In the genomic region with DNA sequence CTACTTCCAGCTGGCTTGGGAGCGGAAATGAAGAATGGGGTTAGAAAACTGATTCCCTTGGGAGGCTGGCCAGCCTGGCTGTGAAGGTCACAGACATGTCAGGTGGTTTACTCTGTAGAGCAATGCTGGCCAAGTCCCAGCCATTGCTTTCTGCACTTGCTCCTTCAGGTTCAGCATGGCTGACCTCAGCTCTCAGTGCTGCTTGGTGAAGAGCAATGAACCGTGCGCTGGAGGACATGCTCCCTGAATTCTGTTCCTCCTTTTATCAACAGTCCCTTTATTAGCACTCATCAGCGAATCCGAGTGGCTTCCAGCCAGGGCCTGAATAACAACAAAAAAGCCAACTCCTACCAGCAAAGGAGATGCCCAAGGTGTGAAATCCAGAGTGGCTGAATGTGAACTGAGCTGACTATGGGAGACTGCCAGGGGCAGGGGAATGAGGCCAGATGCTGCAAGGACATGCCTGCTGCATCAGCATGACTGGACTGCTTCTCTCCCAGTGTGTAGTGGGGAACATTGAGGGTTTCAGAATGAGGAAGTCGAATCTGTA, we compare ENCODE assay signal across 8 mouse cellular contexts. TPM values are rescaled to one million over a fixed set of nuclear protein-coding genes. Genes with fewer than 3 reads are reported as not detected.
A peak's percentile ranks its signal among the peaks of the same experiment; 100 is the strongest.
DNase-seq lines count a peak whose midpoint lies in the region; ATAC-seq lines count a peak whose summit lies in the region.

No protein-coding gene starts in this region.

- WGBS in forebrain, embryonic 14.5 days = 50% methylated on average over 6 of the region's 6 CpGs
- WGBS in forebrain, embryonic 11.5 days = 53% methylated on average over 6 of the region's 6 CpGs
- WGBS in hindbrain, embryonic 16.5 days = 17% methylated on average over 6 of the region's 6 CpGs
- 25% methylated on average over 6 of the region's 6 CpGs for WGBS in neural tube, embryonic 12.5 days
- 71% methylated on average over 6 of the region's 6 CpGs for WGBS in limb, embryonic 10.5 days

- no peaks in the 10 kb centered on the region for H3K9me3 ChIP-seq in forebrain, embryonic 14.5 days (replicated peaks; ENCODE audit: control insufficient read depth, low read length)
- no peaks in the 10 kb centered on the region for H3K9me3 ChIP-seq in forebrain, embryonic 11.5 days (ENCODE audit: control insufficient read depth, low read length)
- no peaks in the 10 kb centered on the region; the same call in 1 of the 2 replicates for H3K9me3 ChIP-seq in hindbrain, embryonic 16.5 days (ENCODE audit: control insufficient read depth, low read length)
- H3K9me3 ChIP-seq in neural tube, embryonic 12.5 days = no peaks in the 10 kb centered on the region
- no peaks in the 10 kb centered on the region for H3K9me3 ChIP-seq in limb, embryonic 10.5 days (replicated peaks)

- no peak overlapping the region for H3K27ac ChIP-seq in forebrain, embryonic 14.5 days (ENCODE audit: low read depth, low read length)
- H3K27ac ChIP-seq in forebrain, embryonic 11.5 days (ENCODE audit: low read depth, low read length) = no peak overlapping the region
- H3K27ac ChIP-seq in hindbrain, embryonic 16.5 days (ENCODE audit: low read depth, low read length) = no peak overlapping the region
- no peak overlapping the region for H3K27ac ChIP-seq in neural tube, embryonic 12.5 days
- H3K27ac ChIP-seq in limb, embryonic 10.5 days = no peak overlapping the region

- no peaks in the 10 kb centered on the region for H3K36me3 ChIP-seq in forebrain, embryonic 14.5 days (ENCODE audit: control insufficient read depth, insufficient read depth, low read length)
- H3K36me3 ChIP-seq in forebrain, embryonic 11.5 days (ENCODE audit: control insufficient read depth, insufficient read depth, low read length) = no peaks in the 10 kb centered on the region
- no peaks in the 10 kb centered on the region for H3K36me3 ChIP-seq in hindbrain, embryonic 16.5 days (ENCODE audit: control insufficient read depth, insufficient read depth, low read length)
- H3K36me3 ChIP-seq in neural tube, embryonic 12.5 days = no peaks in the 10 kb centered on the region
- H3K36me3 ChIP-seq in limb, embryonic 10.5 days = no peaks in the 10 kb centered on the region

- H3K4me3 ChIP-seq in forebrain, embryonic 14.5 days (ENCODE audit: low read depth, low read length) = no peak overlapping the region
- no peak overlapping the region for H3K4me3 ChIP-seq in forebrain, embryonic 11.5 days (ENCODE audit: low read depth, low read length)
- no peak overlapping the region for H3K4me3 ChIP-seq in hindbrain, embryonic 16.5 days (ENCODE audit: low read length)
- H3K4me3 ChIP-seq in neural tube, embryonic 12.5 days = no peak overlapping the region
- no peak overlapping the region for H3K4me3 ChIP-seq in limb, embryonic 10.5 days

- H3K9ac ChIP-seq in forebrain, embryonic 14.5 days (ENCODE audit: low read length) = no peak overlapping the region
- no peak overlapping the region for H3K9ac ChIP-seq in forebrain, embryonic 11.5 days (ENCODE audit: low read length)
- H3K9ac ChIP-seq in hindbrain, embryonic 16.5 days (ENCODE audit: low read depth, low read length) = no peak overlapping the region
- H3K9ac ChIP-seq in neural tube, embryonic 12.5 days = no peak overlapping the region

- H3K4me2 ChIP-seq in forebrain, embryonic 14.5 days (ENCODE audit: low read length) = no peak overlapping the region
- no peak overlapping the region for H3K4me2 ChIP-seq in forebrain, embryonic 11.5 days (ENCODE audit: low read depth, low read length, severe bottlenecking)
- no peak overlapping the region for H3K4me2 ChIP-seq in hindbrain, embryonic 16.5 days (ENCODE audit: low read length)
- no peak overlapping the region for H3K4me2 ChIP-seq in neural tube, embryonic 12.5 days (replicated peaks)

- ATAC-seq in forebrain, embryonic 14.5 days = peak; percentile 62
- no peak for ATAC-seq in forebrain, embryonic 11.5 days (replicated peaks; ENCODE audit: low FRiP score)
- ATAC-seq in hindbrain, embryonic 16.5 days = peak; percentile 97
- peak; percentile 78 for ATAC-seq in neural tube, embryonic 12.5 days (ENCODE audit: low FRiP score, low read depth)

- no peaks in the 10 kb centered on the region for H3K27me3 ChIP-seq in forebrain, embryonic 14.5 days (replicated peaks; ENCODE audit: control insufficient read depth, insufficient read depth, low read length)
- H3K27me3 ChIP-seq in forebrain, embryonic 11.5 days (ENCODE audit: control insufficient read depth, insufficient read depth, low read length) = no peaks in the 10 kb centered on the region
- H3K27me3 ChIP-seq in hindbrain, embryonic 16.5 days (replicated peaks; ENCODE audit: control insufficient read depth, insufficient read depth, low read length) = no peaks in the 10 kb centered on the region
- no peaks in the 10 kb centered on the region for H3K27me3 ChIP-seq in neural tube, embryonic 12.5 days (replicated peaks)
- H3K27me3 ChIP-seq in limb, embryonic 10.5 days (ENCODE audit: low read depth, poor library complexity, severe bottlenecking) = no peaks in the 10 kb centered on the region

- DNase-seq in forebrain, embryonic 14.5 days (ENCODE audit: low spot score) = peak; percentile 35
- DNase-seq in forebrain, embryonic 11.5 days (ENCODE audit: low spot score) = no peak
- DNase-seq in adrenal gland, postnatal 25 days = peak; percentile 37
- DNase-seq in frontal cortex, postnatal 14 days (ENCODE audit: low spot score in 2 of 2) = peak; percentile 20 to 52
- DNase-seq in left cerebral cortex, postnatal 14 days (ENCODE audit: low spot score in 2 of 2) = peak; percentile 44 to 58
- DNase-seq in limb, embryonic 10.5 days (ENCODE audit: low spot score) = no peak

- intact Hi-C loops in left cerebral cortex, postnatal 14 days (cut with DNase I) = no loop called here

- H3K4me1 ChIP-seq in forebrain, embryonic 14.5 days (ENCODE audit: control insufficient read depth, insufficient read depth, low read length) = no peaks in the 10 kb centered on the region
- no peaks in the 10 kb centered on the region for H3K4me1 ChIP-seq in forebrain, embryonic 11.5 days (replicated peaks; ENCODE audit: control insufficient read depth, insufficient read depth, low read length)
- H3K4me1 ChIP-seq in hindbrain, embryonic 16.5 days (ENCODE audit: control insufficient read depth, insufficient read depth, low read depth, low read length) = no peaks in the 10 kb centered on the region
- H3K4me1 ChIP-seq in neural tube, embryonic 12.5 days = 0 out of 2 replicates have a peak, but pooled peaks cover 5% of the 10 kb centered on the region
- no peaks in the 10 kb centered on the region for H3K4me1 ChIP-seq in limb, embryonic 10.5 days

RNA-seq across cellular contexts. Expression of gene Pla2g7, which starts 10.3 kb away (rescaled TPM):
- 4.0 and 7.3 TPM in 2 replicates for polyA plus RNA-seq in forebrain, embryonic 14.5 days (2014; fragmentation: Nextera tagmentation; extraction: Ambion mirVana)
- 2.9 and 3.3 TPM in 2 replicates for polyA plus RNA-seq in forebrain, embryonic 11.5 days (2014; fragmentation: Nextera tagmentation; extraction: Ambion mirVana)
- total RNA-seq in adrenal gland, postnatal 25 days (2021) = 8.3 and 9.9 TPM in 2 replicates
- polyA plus RNA-seq in hindbrain, embryonic 16.5 days (2015; fragmentation: Nextera tagmentation; extraction: Ambion mirVana) = 148 and 226 TPM in 2 replicates
- total RNA-seq in left cerebral cortex, postnatal 14 days (2021) = 10 to 100 TPM; 60.4 to 65.9 TPM
- 16.3 and 18.8 TPM in 2 replicates for polyA plus RNA-seq in neural tube, embryonic 12.5 days (2016; fragmentation: Nextera tagmentation; extraction: Ambion mirVana)
- polyA plus RNA-seq in limb, embryonic 10.5 days (2016; fragmentation: Nextera tagmentation; extraction: Ambion mirVana) = 1.0 and 2.2 TPM in 2 replicates

RNA-seq across cellular contexts. Expression of gene Ankrd66, which starts 14.2 kb away (rescaled TPM):
- polyA plus RNA-seq in forebrain, embryonic 14.5 days (2014; fragmentation: Nextera tagmentation; extraction: Ambion mirVana) = 0.34 and 0.45 TPM in 2 replicates
- 0.35 TPM in 1 of 2 replicates, not detected in the other for polyA plus RNA-seq in forebrain, embryonic 11.5 days (2014; fragmentation: Nextera tagmentation; extraction: Ambion mirVana)
- total RNA-seq in adrenal gland, postnatal 25 days (2021) = not detected in 2 replicates
- polyA plus RNA-seq in hindbrain, embryonic 16.5 days (2015; fragmentation: Nextera tagmentation; extraction: Ambion mirVana) = 1.1 and 1.3 TPM in 2 replicates
- total RNA-seq in left cerebral cortex, postnatal 14 days (2021) = not detected
- polyA plus RNA-seq in neural tube, embryonic 12.5 days (2016; fragmentation: Nextera tagmentation; extraction: Ambion mirVana) = 0.20 TPM in 1 of 2 replicates, not detected in the other
- polyA plus RNA-seq in limb, embryonic 10.5 days (2016; fragmentation: Nextera tagmentation; extraction: Ambion mirVana) = 0.18 TPM in 1 of 2 replicates, not detected in the other

RNA-seq across cellular contexts. Expression of gene Mep1a, which starts 55.0 kb away (rescaled TPM):
- polyA plus RNA-seq in forebrain, embryonic 14.5 days (2014; fragmentation: Nextera tagmentation; extraction: Ambion mirVana) = not detected in 2 replicates
- polyA plus RNA-seq in forebrain, embryonic 11.5 days (2014; fragmentation: Nextera tagmentation; extraction: Ambion mirVana) = not detected in 2 replicates
- not detected in 2 replicates for total RNA-seq in adrenal gland, postnatal 25 days (2021)
- 0.06 and 0.20 TPM in 2 replicates for polyA plus RNA-seq in hindbrain, embryonic 16.5 days (2015; fragmentation: Nextera tagmentation; extraction: Ambion mirVana)
- not detected for total RNA-seq in left cerebral cortex, postnatal 14 days (2021)
- polyA plus RNA-seq in neural tube, embryonic 12.5 days (2016; fragmentation: Nextera tagmentation; extraction: Ambion mirVana) = 0.10 TPM in 1 of 2 replicates, not detected in the other
- polyA plus RNA-seq in limb, embryonic 10.5 days (2016; fragmentation: Nextera tagmentation; extraction: Ambion mirVana) = not detected in 2 replicates

Comparison
In these comparisons a context has a peak if more than half of its experiments do, and no peak if none do; other contexts are left out.
1. DNase-seq: peak in forebrain, embryonic 14.5 days (single experiment), adrenal gland, postnatal 25 days (single experiment), frontal cortex, postnatal 14 days (2 of 2) and left cerebral cortex, postnatal 14 days (2 of 2); none in forebrain, embryonic 11.5 days (single experiment) and limb, embryonic 10.5 days (single experiment).